Mouse (Mus musculus): ENCODE measurements around the gene Fbxw21. TPM values are rescaled to one million over a fixed set of nuclear protein-coding genes. Genes with fewer than 3 reads are reported as not detected.

Fbxw21 gene
- polyA plus RNA-seq, 1 experiment, result not detected

DNA sequence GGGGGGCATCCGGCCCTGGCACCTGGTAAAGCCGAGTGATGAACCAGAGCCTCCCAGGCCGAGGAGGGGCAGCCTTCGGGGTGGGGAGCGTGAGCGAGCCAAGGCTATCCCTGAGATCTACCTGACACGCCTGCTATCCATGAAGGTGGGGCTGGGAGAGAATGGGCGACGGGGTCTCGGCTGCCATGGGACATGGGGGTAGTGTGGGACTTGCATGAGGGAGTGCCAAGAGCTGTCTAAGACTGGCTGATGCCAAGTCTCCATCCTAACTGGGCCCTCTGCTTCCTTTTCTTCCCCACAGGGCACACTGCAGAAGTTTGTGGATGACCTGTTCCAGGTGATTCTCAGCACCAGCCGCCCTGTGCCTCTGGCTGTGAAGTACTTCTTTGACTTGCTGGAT lies 47.6 kb downstream of the Fbxw21 start:
- no peak for DNase-seq
- Histone ChIP-seq H3K27ac (ENCODE audit: insufficient read depth, low read depth, low read length) (no peak overlapping the region), H3K4me1 (ENCODE audit: control insufficient read depth, insufficient read depth, low read length) (no peaks in the 10 kb centered on the region), H3K36me3 (ENCODE audit: control insufficient read depth, insufficient read depth, low read length) (no peaks in the 10 kb centered on the region), H3K27me3 (replicated peaks; ENCODE audit: control insufficient read depth, insufficient read depth, low read length) (no peaks in the 10 kb centered on the region), H3K4me3 (ENCODE audit: insufficient read depth, low read depth, low read length) (no peak overlapping the region)
- 92% methylated on average over 11 of the region's 11 CpGs for WGBS
- no peak for TF ChIP-seq POLR2A (IDR thresholded peaks at IDR 0.05; ENCODE audit: low read depth, low read length)
- TF ChIP-seq CTCF (conservative IDR thresholded peaks at IDR 0.05; ENCODE audit: insufficient read depth, insufficient read length, low read depth, low read length), result no peak

DNA sequence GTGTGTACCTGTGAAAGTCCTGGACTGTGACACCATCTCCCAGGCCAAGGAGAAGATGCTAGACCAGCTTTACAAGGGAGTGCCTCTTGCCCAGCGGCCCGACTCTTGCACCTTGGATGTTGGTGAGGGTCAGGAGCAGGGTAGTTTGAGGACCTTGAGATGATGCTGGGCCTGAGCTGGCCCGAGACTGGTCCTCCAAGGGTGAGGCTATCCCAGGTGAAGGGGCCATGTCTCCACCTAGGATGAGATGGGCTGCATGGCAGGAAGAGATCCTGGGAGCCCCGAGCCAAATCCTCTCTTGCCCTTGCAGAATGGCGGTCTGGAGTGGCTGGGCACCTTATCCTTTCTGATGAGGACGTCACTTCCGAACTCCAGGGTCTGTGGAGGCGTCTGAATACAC lies 48.5 kb downstream of the Fbxw21 start:
- H3K27ac ChIP-seq (ENCODE audit: insufficient read depth, low read depth, low read length), result no peak overlapping the region
- no peaks in the 10 kb centered on the region for H3K27me3 ChIP-seq (replicated peaks; ENCODE audit: control insufficient read depth, insufficient read depth, low read length)
- 91% methylated on average over 8 of the region's 8 CpGs for WGBS
- H3K36me3 ChIP-seq (ENCODE audit: control insufficient read depth, insufficient read depth, low read length), result no peaks in the 10 kb centered on the region
- no peak for DNase-seq
- no peaks in the 10 kb centered on the region for H3K4me1 ChIP-seq (ENCODE audit: control insufficient read depth, insufficient read depth, low read length)
- TF ChIP-seq CTCF (conservative IDR thresholded peaks at IDR 0.05; ENCODE audit: insufficient read depth, insufficient read length, low read depth, low read length) (no peak), POLR2A (IDR thresholded peaks at IDR 0.05; ENCODE audit: low read depth, low read length) (no peak)
- H3K4me3 ChIP-seq (ENCODE audit: insufficient read depth, low read depth, low read length), result no peak overlapping the region

DNA sequence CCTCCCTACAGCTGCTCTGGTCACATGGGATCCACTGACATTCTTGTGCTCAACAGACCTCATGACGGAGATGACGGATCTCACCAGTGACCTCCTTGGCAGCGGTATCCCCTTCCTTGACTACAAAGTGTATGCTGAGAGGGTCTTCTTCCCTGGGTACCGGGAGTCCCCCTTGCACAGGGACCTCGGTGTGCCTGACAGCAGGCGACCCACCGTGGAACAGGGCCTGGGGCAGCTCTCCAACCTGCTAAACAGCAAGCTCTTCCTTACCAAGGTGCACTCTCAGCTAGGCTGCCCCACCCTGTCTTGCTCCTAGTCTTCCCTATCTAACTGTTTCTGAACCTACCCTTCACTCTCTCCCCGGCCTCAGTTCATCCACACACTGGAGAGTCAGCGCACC lies 50.2 kb downstream of the Fbxw21 start:
- 87% methylated on average over 9 of the region's 9 CpGs for WGBS
- Histone ChIP-seq H3K4me3 (ENCODE audit: insufficient read depth, low read depth, low read length) (no peak overlapping the region), H3K27me3 (replicated peaks; ENCODE audit: control insufficient read depth, insufficient read depth, low read length) (no peaks in the 10 kb centered on the region), H3K4me1 (ENCODE audit: control insufficient read depth, insufficient read depth, low read length) (no peaks in the 10 kb centered on the region), H3K27ac (ENCODE audit: insufficient read depth, low read depth, low read length) (no peak overlapping the region), H3K36me3 (ENCODE audit: control insufficient read depth, insufficient read depth, low read length) (no peaks in the 10 kb centered on the region)
- no peak for TF ChIP-seq CTCF (conservative IDR thresholded peaks at IDR 0.05; ENCODE audit: insufficient read depth, insufficient read length, low read depth, low read length)
- DNase-seq, result no peak

DNA sequence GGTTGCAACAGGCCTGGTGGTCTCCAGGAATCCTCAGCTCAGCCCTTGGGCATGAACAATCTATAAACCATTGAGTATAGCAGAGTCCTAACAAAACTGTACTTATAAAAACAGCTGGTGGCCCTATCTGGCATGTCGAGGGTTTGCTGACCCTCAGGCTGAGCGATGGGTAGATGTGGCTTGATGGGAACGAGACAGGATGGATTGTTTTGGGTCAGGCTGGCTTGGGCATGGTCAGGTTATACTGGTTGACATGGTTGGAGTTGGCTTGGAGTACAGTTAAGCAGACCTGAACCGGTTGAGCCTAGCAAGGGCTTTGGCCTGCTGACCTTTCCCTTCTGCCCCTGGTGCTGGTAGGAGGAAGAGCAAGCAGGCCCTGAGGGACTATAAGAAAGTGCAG lies 50.7 kb downstream of the Fbxw21 start:
- Histone ChIP-seq H3K27ac (ENCODE audit: insufficient read depth, low read depth, low read length) (no peak overlapping the region), H3K4me3 (ENCODE audit: insufficient read depth, low read depth, low read length) (no peak overlapping the region), H3K36me3 (ENCODE audit: control insufficient read depth, insufficient read depth, low read length) (no peaks in the 10 kb centered on the region), H3K27me3 (replicated peaks; ENCODE audit: control insufficient read depth, insufficient read depth, low read length) (no peaks in the 10 kb centered on the region), H3K4me1 (ENCODE audit: control insufficient read depth, insufficient read depth, low read length) (no peaks in the 10 kb centered on the region)
- TF ChIP-seq POLR2A (IDR thresholded peaks at IDR 0.05; ENCODE audit: low read depth, low read length), result no peak
- TF ChIP-seq CTCF (conservative IDR thresholded peaks at IDR 0.05; ENCODE audit: insufficient read depth, insufficient read length, low read depth, low read length), result no peak
- no peak for DNase-seq
- 62% methylated on average over 4 of the region's 4 CpGs for WGBS

DNA sequence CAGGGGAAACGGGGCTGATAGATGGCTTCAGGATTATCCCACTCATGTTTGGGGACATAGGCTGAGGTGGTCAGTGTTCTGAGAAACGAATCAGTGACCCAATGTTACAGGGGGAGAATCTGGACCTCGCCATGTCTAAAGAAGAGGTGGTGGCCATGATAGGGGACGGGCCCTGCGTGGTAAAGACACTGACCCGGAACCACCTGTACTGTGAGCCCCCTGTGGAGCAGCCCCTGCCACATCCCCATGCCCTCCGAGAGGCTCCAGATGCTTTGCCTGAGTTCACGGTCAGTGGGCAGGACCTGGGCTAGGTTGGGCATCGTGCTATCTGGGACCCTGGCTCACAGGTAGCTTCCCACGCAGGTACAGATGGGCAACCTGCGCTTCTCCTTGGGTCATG lies 51.6 kb downstream of the Fbxw21 start:
- no peak for DNase-seq
- no peak overlapping the region for H3K4me3 ChIP-seq (ENCODE audit: insufficient read depth, low read depth, low read length)
- peaks cover 3% of the 10 kb centered on the region; the same call in 1 of the 2 replicates for H3K4me1 ChIP-seq (ENCODE audit: control insufficient read depth, insufficient read depth, low read length)
- H3K36me3 ChIP-seq (ENCODE audit: control insufficient read depth, insufficient read depth, low read length), result no peaks in the 10 kb centered on the region
- 95% methylated on average over 11 of the region's 11 CpGs for WGBS
- no peak for TF ChIP-seq CTCF (conservative IDR thresholded peaks at IDR 0.05; ENCODE audit: insufficient read depth, insufficient read length, low read depth, low read length)
- no peak for TF ChIP-seq POLR2A (IDR thresholded peaks at IDR 0.05; ENCODE audit: low read depth, low read length)
- no peaks in the 10 kb centered on the region for H3K27me3 ChIP-seq (replicated peaks; ENCODE audit: control insufficient read depth, insufficient read depth, low read length)
- no peak overlapping the region for H3K27ac ChIP-seq (ENCODE audit: insufficient read depth, low read depth, low read length)

DNA sequence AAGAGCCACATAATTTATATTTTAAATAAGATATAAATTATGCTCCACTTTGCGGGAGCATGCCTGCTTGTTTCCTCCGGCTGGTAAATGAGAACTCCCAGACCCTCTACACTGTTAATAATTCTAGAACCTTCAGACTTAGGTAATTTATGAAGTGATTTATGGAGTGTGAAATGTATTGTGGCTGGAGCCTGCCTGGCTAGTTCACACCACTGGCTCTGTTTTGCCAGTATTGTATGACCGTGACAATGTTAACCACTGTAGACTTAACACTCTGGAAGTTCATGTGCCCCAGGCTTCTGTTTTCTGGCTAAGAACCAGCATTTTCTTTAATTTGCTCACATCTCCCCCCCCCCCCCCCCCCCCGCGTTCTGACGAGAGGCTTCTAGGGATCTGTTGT lies 54.5 kb downstream of the Fbxw21 start:
- Histone ChIP-seq H3K27ac (ENCODE audit: insufficient read depth, low read depth, low read length) (no peak overlapping the region), H3K36me3 (ENCODE audit: control insufficient read depth, insufficient read depth, low read length) (no peaks in the 10 kb centered on the region), H3K27me3 (replicated peaks; ENCODE audit: control insufficient read depth, insufficient read depth, low read length) (no peaks in the 10 kb centered on the region), H3K4me1 (ENCODE audit: control insufficient read depth, insufficient read depth, low read length) (peaks cover 3% of the 10 kb centered on the region; the same call in 1 of the 2 replicates), H3K4me3 (ENCODE audit: insufficient read depth, low read depth, low read length) (no peak overlapping the region)
- 46% methylated on average over 6 of the region's 6 CpGs for WGBS
- TF ChIP-seq CTCF (conservative IDR thresholded peaks at IDR 0.05; ENCODE audit: insufficient read depth, insufficient read length, low read depth, low read length) (no peak), POLR2A (IDR thresholded peaks at IDR 0.05; ENCODE audit: low read depth, low read length) (no peak)
- DNase-seq, result peak; percentile 45

DNA sequence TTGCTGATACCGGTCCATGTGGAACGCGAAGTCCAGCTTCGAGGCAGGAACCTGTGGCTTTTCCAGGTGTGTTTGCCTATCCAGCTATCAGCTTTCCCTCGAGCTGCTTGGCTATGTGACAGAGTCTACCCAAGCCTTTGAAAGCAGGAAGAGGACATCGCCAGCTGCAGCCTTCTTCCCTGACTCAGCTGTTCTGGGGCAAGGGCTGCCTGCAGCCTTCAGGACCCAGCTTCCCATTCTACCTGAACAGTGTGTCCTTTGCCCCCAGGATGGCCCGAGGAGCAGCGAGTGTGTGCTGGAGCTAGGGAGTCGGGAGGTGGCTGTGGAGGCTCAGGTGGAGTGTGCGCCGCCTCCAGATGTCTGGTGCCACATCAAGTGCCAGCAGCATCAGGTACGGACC lies 56.2 kb downstream of the Fbxw21 start:
- DNase-seq, result peak; percentile 20
- no peaks in the 10 kb centered on the region for H3K27me3 ChIP-seq (replicated peaks; ENCODE audit: control insufficient read depth, insufficient read depth, low read length)
- 57% methylated on average over 12 of the region's 12 CpGs for WGBS
- peaks cover 3% of the 10 kb centered on the region; the same call in 1 of the 2 replicates for H3K4me1 ChIP-seq (ENCODE audit: control insufficient read depth, insufficient read depth, low read length)
- H3K36me3 ChIP-seq (ENCODE audit: control insufficient read depth, insufficient read depth, low read length), result no peaks in the 10 kb centered on the region
- H3K27ac ChIP-seq (ENCODE audit: insufficient read depth, low read depth, low read length), result no peak overlapping the region
- H3K4me3 ChIP-seq (ENCODE audit: insufficient read depth, low read depth, low read length), result no peak overlapping the region
- TF ChIP-seq POLR2A (IDR thresholded peaks at IDR 0.05; ENCODE audit: low read depth, low read length), result no peak
- TF ChIP-seq CTCF (conservative IDR thresholded peaks at IDR 0.05; ENCODE audit: insufficient read depth, insufficient read length, low read depth, low read length), result no peak

DNA sequence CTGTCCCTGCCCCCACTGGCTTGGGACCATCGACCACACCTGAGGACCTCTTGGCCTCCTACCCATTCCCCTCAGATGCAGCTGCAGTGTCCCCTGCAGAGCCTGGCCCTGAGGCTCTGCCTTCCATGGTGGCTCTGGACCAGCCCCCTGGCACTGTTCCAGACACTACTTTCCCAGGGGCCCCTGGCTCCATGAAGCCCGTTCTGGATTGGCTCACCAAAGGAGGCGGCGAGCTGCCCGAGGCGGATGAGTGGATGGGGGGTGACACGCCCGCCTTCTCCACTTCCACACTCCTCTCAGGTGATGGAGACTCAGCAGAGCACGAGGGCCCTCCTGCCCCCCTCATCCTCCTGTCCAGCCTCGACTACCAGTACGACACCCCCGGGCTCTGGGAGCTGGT lies 56.8 kb downstream of the Fbxw21 start:
- Histone ChIP-seq H3K27me3 (replicated peaks; ENCODE audit: control insufficient read depth, insufficient read depth, low read length) (no peaks in the 10 kb centered on the region), H3K4me1 (ENCODE audit: control insufficient read depth, insufficient read depth, low read length) (peaks cover 3% of the 10 kb centered on the region; the same call in 1 of the 2 replicates), H3K27ac (ENCODE audit: insufficient read depth, low read depth, low read length) (no peak overlapping the region), H3K36me3 (ENCODE audit: control insufficient read depth, insufficient read depth, low read length) (no peaks in the 10 kb centered on the region), H3K4me3 (ENCODE audit: insufficient read depth, low read depth, low read length) (no peak overlapping the region)
- no peak for DNase-seq
- WGBS, result 60% methylated on average over 12 of the region's 12 CpGs
- TF ChIP-seq POLR2A (IDR thresholded peaks at IDR 0.05; ENCODE audit: low read depth, low read length) (no peak), CTCF (conservative IDR thresholded peaks at IDR 0.05; ENCODE audit: insufficient read depth, insufficient read length, low read depth, low read length) (no peak)
